Mouse (Mus musculus): ENCODE measurements at regions not wholly inside any gene's neighbourhood (a gene's known extent, or its start where the extent isn't known, plus 50 kb on each side); places are given as distances from the start of the nearest gene placed in this dataset.

DNA sequence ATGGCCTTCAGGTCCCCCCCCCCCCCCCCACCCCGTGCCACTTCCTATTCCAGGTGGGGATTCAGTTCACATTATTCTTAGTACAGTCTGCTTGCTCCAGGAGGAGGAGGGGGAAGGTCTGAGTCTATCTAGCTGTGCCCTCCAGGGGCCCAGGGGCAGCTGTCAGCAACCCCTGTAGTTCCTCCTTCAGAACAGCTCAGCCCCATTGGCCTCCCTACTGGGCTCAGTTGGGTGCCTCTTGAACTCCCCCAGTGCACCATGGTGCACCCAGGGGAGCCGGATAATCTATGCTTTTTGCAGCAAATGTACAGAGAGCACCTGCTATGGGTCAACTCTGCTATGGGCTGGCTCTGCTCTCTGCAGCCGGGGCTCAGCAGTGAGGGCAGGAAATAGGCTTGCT lies 204.8 kb downstream of the 4933412E24Rik start:
- TF ChIP-seq POLR2A (IDR thresholded peaks at IDR 0.05; ENCODE audit: insufficient read depth, low read depth, low read length) (no peak), CTCF (IDR thresholded peaks at IDR 0.05; ENCODE audit: insufficient read depth, low read depth, low read length) (no peak)

Data from olfactory bulb, adult 2 months (tissue).